Mouse (Mus musculus) bone marrow macrophage, adult 2 months (primary cell): ENCODE measurements around the gene Thsd4.

ENCODE experiments used
- CTCF ChIP-seq: IDR thresholded peaks from 2 replicates; pipeline ENCODE4 v1.5.1; 2012; ENCODE audit warnings: low read depth, mild to moderate bottlenecking, low read length, moderate library complexity
- POLR2A ChIP-seq: IDR thresholded peaks from 2 replicates; pipeline ENCODE4 v1.6.1; 2012; ENCODE audit warnings: mild to moderate bottlenecking, low read depth, low read length, borderline replicate concordance

GRCm38 (mm10) chr9:60274503-60274902, 247.3 kb downstream of the Thsd4 start:
- no peak for TF ChIP-seq CTCF
- TF ChIP-seq POLR2A: no peak
